In genomic region chr3:118425748-118426147, GRCm38 (mm10) we compare ENCODE assay signal across 7 mouse cellular contexts.
A peak's percentile ranks its signal among the peaks of the same experiment; 100 is the strongest.
DNase-seq lines count a peak whose midpoint lies in the region; ATAC-seq and TF ChIP-seq lines count a peak whose summit lies in the region.

No protein-coding gene starts in this region.

- WGBS in embryonic facial prominence, embryonic 10.5 days: 3% methylated on average over 19 of the region's 19 CpGs
- 2% methylated on average over 19 of the region's 19 CpGs for WGBS in hindbrain, embryonic 11.5 days
- WGBS in liver, postnatal 0 days (ENCODE audit: insufficient replicate concordance): 5% methylated on average over 19 of the region's 19 CpGs

- ATAC-seq in hindbrain, embryonic 11.5 days (ENCODE audit: low FRiP score): peak; percentile 47; the same call in 1 of the 2 replicates
- no peak for ATAC-seq in liver, postnatal 0 days

- no peak for TF ChIP-seq EP300 in liver, postnatal 0 days (IDR thresholded peaks at IDR 0.05; ENCODE audit: low read depth)

- H3K36me3 ChIP-seq in embryonic facial prominence, embryonic 10.5 days (replicated peaks): no peaks in the 10 kb centered on the region
- no peaks in the 10 kb centered on the region for H3K36me3 ChIP-seq in hindbrain, embryonic 11.5 days (ENCODE audit: control insufficient read depth, insufficient read depth, low read length)
- no peaks in the 10 kb centered on the region for H3K36me3 ChIP-seq in liver, postnatal 0 days (replicated peaks; ENCODE audit: insufficient read depth, low read length)

- TF ChIP-seq CTCF in liver, postnatal 0 days (IDR thresholded peaks at IDR 0.05; ENCODE audit: low read depth): peak; percentile 29

- H3K9ac ChIP-seq in hindbrain, embryonic 11.5 days (ENCODE audit: low read depth, low read length): 0 out of 2 replicates have a peak overlapping the region, but pooled peaks have one; percentile 4
- no peak overlapping the region for H3K9ac ChIP-seq in liver, postnatal 0 days (replicated peaks)

- peak; percentile 41 to 42 for DNase-seq in left cerebral cortex, adult 18-20 months (ENCODE audit: low spot score in 2 of 2)
- no peak for DNase-seq in left cerebral cortex, postnatal 25 days (ENCODE audit: low spot score in 2 of 2)
- DNase-seq in embryonic facial prominence, embryonic 10.5 days (ENCODE audit: low spot score): peak; percentile 77
- DNase-seq in hindbrain, embryonic 11.5 days (ENCODE audit: low spot score): peak; percentile 74
- peak; percentile 14 for DNase-seq in liver, postnatal 0 days
- DNase-seq in urinary bladder, postnatal 36 days (ENCODE audit: low spot score in 2 of 2): no peak
- DNase-seq in adrenal gland, postnatal 14 days: no peak

- H3K9me3 ChIP-seq in embryonic facial prominence, embryonic 10.5 days: no peaks in the 10 kb centered on the region
- H3K9me3 ChIP-seq in hindbrain, embryonic 11.5 days (ENCODE audit: control insufficient read depth, low read length): no peaks in the 10 kb centered on the region
- no peaks in the 10 kb centered on the region for H3K9me3 ChIP-seq in liver, postnatal 0 days (ENCODE audit: low read length)

- H3K4me2 ChIP-seq in hindbrain, embryonic 11.5 days (replicated peaks; ENCODE audit: low read depth, low read length): peak overlapping the region; percentile 41
- H3K4me2 ChIP-seq in liver, postnatal 0 days (ENCODE audit: low read depth, low read length): peak overlapping the region; percentile 47; the same call in 1 of the 2 replicates

- intact Hi-C loops in left cerebral cortex, postnatal 25 days (cut with DNase I): no loop called here

- peaks cover 18% of the 10 kb centered on the region for H3K4me1 ChIP-seq in embryonic facial prominence, embryonic 10.5 days
- no peaks in the 10 kb centered on the region for H3K4me1 ChIP-seq in hindbrain, embryonic 11.5 days (replicated peaks; ENCODE audit: control insufficient read depth, insufficient read depth, low read length)
- no peaks in the 10 kb centered on the region; the same call in 1 of the 2 replicates for H3K4me1 ChIP-seq in liver, postnatal 0 days (ENCODE audit: insufficient read depth)

- 0 out of 2 replicates have a peak overlapping the region, but pooled peaks have one; percentile 15 for H3K27ac ChIP-seq in embryonic facial prominence, embryonic 10.5 days (replicated peaks)
- H3K27ac ChIP-seq in hindbrain, embryonic 11.5 days (ENCODE audit: low read depth, low read length): no peak overlapping the region
- no peak overlapping the region for H3K27ac ChIP-seq in liver, postnatal 0 days (ENCODE audit: low read depth)

- H3K27me3 ChIP-seq in embryonic facial prominence, embryonic 10.5 days (replicated peaks; ENCODE audit: low read depth, poor library complexity, severe bottlenecking): peaks cover 34% of the 10 kb centered on the region
- peaks cover 4% of the 10 kb centered on the region; the same call in 1 of the 2 replicates for H3K27me3 ChIP-seq in hindbrain, embryonic 11.5 days (ENCODE audit: control insufficient read depth, insufficient read depth, low read length)
- peaks cover 6% of the 10 kb centered on the region for H3K27me3 ChIP-seq in liver, postnatal 0 days (ENCODE audit: insufficient read depth, low read length)

- H3K4me3 ChIP-seq in embryonic facial prominence, embryonic 10.5 days: peak overlapping the region; percentile 53
- peak overlapping the region; percentile 18; the same call in 1 of the 2 replicates for H3K4me3 ChIP-seq in hindbrain, embryonic 11.5 days (ENCODE audit: low read depth, low read length)
- H3K4me3 ChIP-seq in liver, postnatal 0 days (ENCODE audit: low read depth, low read length): 0 out of 2 replicates have a peak overlapping the region, but pooled peaks have one; percentile 0

Comparison
In these comparisons a context has a peak if more than half of its experiments do, and no peak if none do; other contexts are left out.
1. DNase-seq: peak in left cerebral cortex, adult 18-20 months (2 of 2), embryonic facial prominence, embryonic 10.5 days (single experiment), hindbrain, embryonic 11.5 days (single experiment) and liver, postnatal 0 days (single experiment); none in left cerebral cortex, postnatal 25 days (0 of 2), urinary bladder, postnatal 36 days (0 of 2) and adrenal gland, postnatal 14 days (single experiment).
2. H3K4me3 ChIP-seq: peak in every context shown above with its lines; median percentile 53 in embryonic facial prominence, embryonic 10.5 days; 18 in hindbrain, embryonic 11.5 days; 0 in liver, postnatal 0 days.